Comparison of ENCODE assay signal across 12 mouse cellular contexts in the genomic region with DNA sequence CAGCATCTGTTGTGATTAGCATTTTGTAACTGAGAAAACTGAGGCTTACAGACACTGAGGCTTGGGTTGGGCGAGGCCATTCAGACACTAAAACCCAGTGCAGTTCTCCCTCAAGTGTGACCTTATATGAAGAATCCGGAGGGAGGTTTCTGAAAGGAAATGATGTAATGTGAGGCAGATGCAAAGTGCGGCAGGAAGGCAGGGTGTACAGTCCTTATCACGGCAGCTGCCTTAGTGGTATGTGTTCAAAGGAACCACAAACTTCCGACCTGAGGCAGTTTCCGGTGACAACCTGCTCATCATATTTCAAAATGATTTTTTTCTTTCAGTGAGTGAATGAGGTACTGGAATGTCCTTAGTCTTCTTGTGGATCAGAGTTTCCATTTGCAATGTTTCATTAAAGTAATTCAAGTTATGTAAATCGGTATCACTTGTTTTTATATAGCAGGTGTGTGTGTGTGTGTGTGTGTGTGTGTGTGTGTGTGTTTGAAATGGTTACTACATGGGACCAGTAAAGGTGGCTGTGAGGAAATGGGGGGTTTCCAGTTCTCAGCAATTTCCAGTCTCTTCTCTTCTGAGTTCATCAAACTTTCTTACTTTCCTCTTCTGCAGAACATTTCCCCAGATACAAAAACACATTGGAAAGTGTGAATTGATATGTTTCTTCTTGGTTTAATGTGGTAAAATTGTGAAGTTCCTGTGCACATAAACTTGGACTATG. TPM values are rescaled to one million over a fixed set of nuclear protein-coding genes. Genes with fewer than 3 reads are reported as not detected.
DNase-seq lines count a peak whose midpoint lies in the region; ATAC-seq and TF ChIP-seq lines count a peak whose summit lies in the region.
"Had no signal": no experiment of that assay in that cellular context is flagged by ENCODE, and none has a peak within 500 bp of the region (broad histone marks: within the 10 kb centered on the region; RNA-seq: fewer than 3 reads in every experiment).

No protein-coding gene starts in this region.

- TF ChIP-seq CTCF in CH12.LX (conservative IDR thresholded peaks at IDR 0.05 in 1 of 2, IDR thresholded peaks at IDR 0.05 in 1 of 2; ENCODE audit: low read depth in 2 of 2, low read length in 2 of 2), result no peak
- TF ChIP-seq CTCF in liver, embryonic 14.5 days (IDR thresholded peaks at IDR 0.05; ENCODE audit: low read depth), result no peak
- TF ChIP-seq CTCF in layer of hippocampus, adult 2 months (conservative IDR thresholded peaks at IDR 0.05), result no peak

- H3K36me3 ChIP-seq in CH12.LX (replicated peaks in 1 of 2; ENCODE audit: control insufficient read depth in 1 of 2, insufficient read depth in 1 of 2, low read length in 1 of 2), result no peaks in the 10 kb centered on the region
- H3K36me3 ChIP-seq in liver, embryonic 14.5 days (replicated peaks; ENCODE audit: control insufficient read depth, insufficient read depth, low read depth), result no peaks in the 10 kb centered on the region
- H3K36me3 ChIP-seq in midbrain, embryonic 14.5 days (ENCODE audit: control insufficient read depth, insufficient read depth, low read length), result no peaks in the 10 kb centered on the region
- H3K36me3 ChIP-seq: hindbrain, embryonic 10.5 days had no signal

- peak; percentile 83 for TF ChIP-seq POLR2A in CH12.LX (IDR thresholded peaks at IDR 0.05; ENCODE audit: low read depth, low read length)

- in situ Hi-C loops in CH12.LX (cut with MboI; ENCODE audit: low pct_ligation_motif_present, low pct_unique_long_range_greater_than_20kb, low sequenced_read_pairs), result no loop called here

- no peaks in the 10 kb centered on the region for H3K27me3 ChIP-seq in CH12.LX (replicated peaks)
- no peaks in the 10 kb centered on the region for H3K27me3 ChIP-seq in liver, embryonic 14.5 days (ENCODE audit: control insufficient read depth, insufficient read depth, low read length)
- no peaks in the 10 kb centered on the region for H3K27me3 ChIP-seq in midbrain, embryonic 14.5 days (ENCODE audit: control insufficient read depth, insufficient read depth, low read length)

- H3K4me1 ChIP-seq in CH12.LX (ENCODE audit: control insufficient read depth in 1 of 2, insufficient read depth in 2 of 2), result peaks cover 8 to 36% of the 10 kb centered on the region in 2 experiments
- no peaks in the 10 kb centered on the region; a peak in 1 of 4 replicates for H3K4me1 ChIP-seq in liver, embryonic 14.5 days (replicated peaks; ENCODE audit: control insufficient read depth in 2 of 2, insufficient read depth in 2 of 2, low read length in 1 of 2)
- H3K4me1 ChIP-seq in midbrain, embryonic 14.5 days (ENCODE audit: control insufficient read depth, insufficient read depth, low read length), result no peaks in the 10 kb centered on the region
- H3K4me1 ChIP-seq: hindbrain, embryonic 10.5 days had no signal

- H3K9me3 ChIP-seq in CH12.LX (replicated peaks; ENCODE audit: low read length), result no peaks in the 10 kb centered on the region
- no peaks in the 10 kb centered on the region for H3K9me3 ChIP-seq in liver, embryonic 14.5 days (ENCODE audit: control insufficient read depth, low read length)
- H3K9me3 ChIP-seq in midbrain, embryonic 14.5 days (ENCODE audit: control insufficient read depth, low read length), result no peaks in the 10 kb centered on the region
- H3K9me3 ChIP-seq: hindbrain, embryonic 10.5 days had no signal

- dilution Hi-C loops in CH12.LX (cut with MboI; ENCODE audit: extremely low pct_ligation_motif_present, extremely low pct_unique_long_range_greater_than_20kb, low sequenced_read_pairs), result no loop called here

- 13% methylated on average over 7 of the region's 7 CpGs for WGBS in liver, embryonic 14.5 days (ENCODE audit: insufficient replicate concordance)
- WGBS in midbrain, embryonic 14.5 days, result 86% methylated on average over 7 of the region's 7 CpGs

- peak overlapping the region; percentile 93; the same call in 1 of the 2 replicates for H3K4me2 ChIP-seq in CH12.LX (ENCODE audit: insufficient read depth, low read depth, poor library complexity, severe bottlenecking)
- no peak overlapping the region for H3K4me2 ChIP-seq in liver, embryonic 14.5 days (ENCODE audit: low read depth)
- H3K4me2 ChIP-seq in midbrain, embryonic 14.5 days (ENCODE audit: low read length), result no peak overlapping the region

- H3K27ac ChIP-seq in CH12.LX (ENCODE audit: insufficient read depth, low read depth), result peak overlapping the region; percentile 88
- no peak overlapping the region for H3K27ac ChIP-seq in liver, embryonic 14.5 days
- no peak overlapping the region for H3K27ac ChIP-seq in layer of hippocampus, adult 2 months
- H3K27ac ChIP-seq in midbrain, embryonic 14.5 days (replicated peaks; ENCODE audit: low read depth, low read length), result no peak overlapping the region
- H3K27ac ChIP-seq: hindbrain, embryonic 10.5 days had no signal

- ATAC-seq in liver, embryonic 14.5 days (ENCODE audit: insufficient read depth), result peak; percentile 62; the same call in 1 of the 2 replicates
- ATAC-seq in neutrophil, adult 5-6 weeks (ENCODE audit: extremely low read depth, insufficient number of reproducible peaks, low FRiP score, poor library complexity, severe bottlenecking), result peak; percentile 99
- ATAC-seq in frontal cortex, adult (ENCODE audit: low TSS enrichment), result no peak
- ATAC-seq in midbrain, embryonic 14.5 days (ENCODE audit: low FRiP score, low TSS enrichment), result no peak

- no peaks in the 10 kb centered on the region for H3K79me2 ChIP-seq in CH12.LX (replicated peaks; ENCODE audit: control insufficient read depth, extremely low read depth, insufficient read depth, poor library complexity, severe bottlenecking)

- H3K4me3 ChIP-seq in CH12.LX (replicated peaks in 1 of 3; ENCODE audit: low read depth in 2 of 3, low read length in 2 of 3, poor library complexity in 1 of 3), result peak overlapping the region; percentile 29 to 48 (median 34)
- H3K4me3 ChIP-seq in liver, embryonic 14.5 days (ENCODE audit: insufficient read depth in 1 of 2, low read depth in 2 of 2, low read length in 2 of 2), result no peak overlapping the region
- H3K4me3 ChIP-seq in layer of hippocampus, adult 2 months, result no peak overlapping the region
- H3K4me3 ChIP-seq in midbrain, embryonic 14.5 days (replicated peaks; ENCODE audit: low read depth, low read length), result no peak overlapping the region
- H3K4me3 ChIP-seq: hindbrain, embryonic 10.5 days had no signal

- H3K9ac ChIP-seq in CH12.LX (ENCODE audit: insufficient read depth, low read depth), result peak overlapping the region; percentile 84
- no peak overlapping the region for H3K9ac ChIP-seq in liver, embryonic 14.5 days (replicated peaks)
- no peak overlapping the region for H3K9ac ChIP-seq in midbrain, embryonic 14.5 days (replicated peaks; ENCODE audit: low read length)

- peak; percentile 95 for TF ChIP-seq EP300 in CH12.LX (IDR thresholded peaks at IDR 0.05; ENCODE audit: low read length)
- TF ChIP-seq EP300 in liver, embryonic 14.5 days (IDR thresholded peaks at IDR 0.05; ENCODE audit: low read depth), result no peak

- DNase-seq in 416B (ENCODE audit: low read depth) (peak; percentile 98), CH12.LX (ENCODE audit: extremely low read depth) (peak; percentile 96)
- DNase-seq in liver, embryonic 14.5 days (ENCODE audit: low read depth in 3 of 3, low spot score in 3 of 3), result peak in 1 of 3 experiments; percentile 39
- DNase-seq in layer of hippocampus, adult 2 months (ENCODE audit: low spot score in 2 of 2), result no peak
- DNase-seq in kidney, postnatal 14 days, result no peak
- DNase-seq in midbrain, embryonic 14.5 days, result no peak
- DNase-seq: gastrocnemius, postnatal 36 days had no signal

- no peak for TF ChIP-seq RAD21 in CH12.LX (IDR thresholded peaks at IDR 0.05; ENCODE audit: low read depth, low read length)

TF ChIP-seq in CH12.LX, 34 proteins besides CTCF, POLR2A, EP300 and RAD21 (continues in another document):
- TF ChIP-seq KAT2A (IDR thresholded peaks at IDR 0.05; ENCODE audit: insufficient replicate concordance, low read length) (peak; percentile 78; the same call in 1 of the 2 replicates), GABPA (IDR thresholded peaks at IDR 0.05; ENCODE audit: insufficient replicate concordance, low read depth, low read length) (no peak), UBTF (IDR thresholded peaks at IDR 0.05; ENCODE audit: low read depth, low read length) (no peak), MAFK (IDR thresholded peaks at IDR 0.05; ENCODE audit: insufficient replicate concordance, low read length) (peak; percentile 85), ELF1 (IDR thresholded peaks at IDR 0.05; ENCODE audit: low read depth, low read length) (peak; percentile 74; the same call in 1 of the 2 replicates), HCFC1 (IDR thresholded peaks at IDR 0.05; ENCODE audit: low read depth, low read length) (peak; percentile 57; the same call in 1 of the 2 replicates), MAZ (IDR thresholded peaks at IDR 0.05; ENCODE audit: low read depth, low read length) (peak; percentile 80), SIN3A (IDR thresholded peaks at IDR 0.05; ENCODE audit: low read length) (peak; percentile 90)

RNA-seq across cellular contexts. Expression of gene Cd69, which starts 9.3 kb away (rescaled TPM):
- total RNA-seq in CH12.LX (2012; rRNA removed) (112 and 132 TPM in 2 replicates), CH12.LX (2014; rRNA removed) (229 and 269 TPM in 2 replicates)
- polyA plus RNA-seq in CH12.LX (2012; ENCODE audit: insufficient read length, low read depth), result 71.2 and 71.3 TPM in 2 replicates
- polyA plus RNA-seq in liver, embryonic 14.5 days (2012; rRNA removed), result 0.44 and 0.98 TPM in 2 replicates
- polyA plus RNA-seq in liver, embryonic 14.5 days (2014; fragmentation: Nextera tagmentation; extraction: Ambion mirVana), result 0.97 and 1.1 TPM in 2 replicates
- total RNA-seq in neutrophil, adult 5-6 weeks (2017), result 295 and 306 TPM in 2 replicates
- total RNA-seq in layer of hippocampus, adult 2 months (2021), result not detected
- 0.21 TPM in 1 of 2 replicates, not detected in the other for polyA plus RNA-seq in midbrain, embryonic 14.5 days (2014; fragmentation: Nextera tagmentation; extraction: Ambion mirVana)
- total RNA-seq: layer of hippocampus, adult 18-20 months had no signal
- polyA plus RNA-seq: hindbrain, embryonic 10.5 days; testis, adult 2 months had no signal

RNA-seq across cellular contexts. Expression of gene 4922502D21Rik, which starts 47.1 kb away (rescaled TPM):
- 2.0 and 2.8 TPM in 2 replicates for total RNA-seq in CH12.LX (2012; rRNA removed)
- 0.23 and 0.42 TPM in 2 replicates for total RNA-seq in CH12.LX (2014; rRNA removed)
- 0.46 and 0.61 TPM in 2 replicates for polyA plus RNA-seq in CH12.LX (2012; ENCODE audit: insufficient read length, low read depth)
- not detected in 2 replicates for polyA plus RNA-seq in liver, embryonic 14.5 days (2012; rRNA removed)
- polyA plus RNA-seq in liver, embryonic 14.5 days (2014; fragmentation: Nextera tagmentation; extraction: Ambion mirVana), result not detected in 2 replicates
- 0.37 TPM in 1 of 2 replicates, not detected in the other for total RNA-seq in neutrophil, adult 5-6 weeks (2017)
- total RNA-seq in layer of hippocampus, adult 2 months (2021), result not detected
- not detected in 2 replicates for polyA plus RNA-seq in midbrain, embryonic 14.5 days (2014; fragmentation: Nextera tagmentation; extraction: Ambion mirVana)
- total RNA-seq: gastrocnemius, postnatal 36 days; layer of hippocampus, adult 18-20 months had no signal
- polyA plus RNA-seq: hindbrain, embryonic 10.5 days had no signal

RNA-seq across cellular contexts. Expression of gene Clec12a, which starts 57.9 kb away (rescaled TPM):
- total RNA-seq in CH12.LX (2012; rRNA removed), result 1.7 TPM in 2 replicates
- 11.9 and 12.6 TPM in 2 replicates for total RNA-seq in CH12.LX (2014; rRNA removed)
- polyA plus RNA-seq in CH12.LX (2012; ENCODE audit: insufficient read length, low read depth), result 6.5 and 8.0 TPM in 2 replicates
- polyA plus RNA-seq in liver, embryonic 14.5 days (2012; rRNA removed), result 3.3 and 5.5 TPM in 2 replicates
- polyA plus RNA-seq in liver, embryonic 14.5 days (2014; fragmentation: Nextera tagmentation; extraction: Ambion mirVana), result 9.5 and 10.4 TPM in 2 replicates
- total RNA-seq in neutrophil, adult 5-6 weeks (2017), result 59.1 and 63.0 TPM in 2 replicates
- not detected for total RNA-seq in layer of hippocampus, adult 2 months (2021)
- 0.08 and 0.33 TPM in 2 replicates for polyA plus RNA-seq in midbrain, embryonic 14.5 days (2014; fragmentation: Nextera tagmentation; extraction: Ambion mirVana)
- total RNA-seq: layer of hippocampus, adult 18-20 months had no signal

Comparison
In these comparisons a context has a peak if more than half of its experiments do, and no peak if none do; other contexts are left out.
1. DNase-seq: peak in 416B (single experiment) and CH12.LX (single experiment); none in layer of hippocampus, adult 2 months (0 of 2), kidney, postnatal 14 days (single experiment) and midbrain, embryonic 14.5 days (single experiment).
2. H3K4me3 ChIP-seq: peak in CH12.LX (3 of 3); none in liver, embryonic 14.5 days (0 of 2), layer of hippocampus, adult 2 months (single experiment) and midbrain, embryonic 14.5 days (single experiment).
3. ATAC-seq: peak in liver, embryonic 14.5 days (single experiment) and neutrophil, adult 5-6 weeks (single experiment); none in frontal cortex, adult (single experiment) and midbrain, embryonic 14.5 days (single experiment).
4. RNA of gene Cd69, which starts 9.3 kb away (total RNA-seq): 295 to 306 TPM in neutrophil, adult 5-6 weeks and 112 to 269 TPM in CH12.LX; not detected in layer of hippocampus, adult 2 months; every median in the first group is over 100 times any median in the second.